Mouse (Mus musculus) bone marrow, adult 2 months (tissue): ENCODE data around the gene Mras.

Experiments
- CTCF ChIP-seq: fragments of 200-500 bp; IDR thresholded peaks from 2 replicates; pipeline ENCODE4 v1.5.1; 2011; ENCODE audit warnings: low read length, control low read depth; ENCODE audit not compliant: control insufficient read depth, insufficient read depth
- POLR2A ChIP-seq: fragments of 200-500 bp; IDR thresholded peaks from 2 replicates; pipeline ENCODE4 v1.6.1; 2011; ENCODE audit warnings: low read depth, mild to moderate bottlenecking, control low read depth, low read length, borderline replicate concordance; ENCODE audit not compliant: control insufficient read depth

GRCm38 (mm10) chr9:99397056-99397815 is 39.9 kb downstream of the Mras start:
- TF ChIP-seq POLR2A (no peak), CTCF (no peak)
